18 mouse cellular contexts compared by ENCODE assay signal in the genomic region with DNA sequence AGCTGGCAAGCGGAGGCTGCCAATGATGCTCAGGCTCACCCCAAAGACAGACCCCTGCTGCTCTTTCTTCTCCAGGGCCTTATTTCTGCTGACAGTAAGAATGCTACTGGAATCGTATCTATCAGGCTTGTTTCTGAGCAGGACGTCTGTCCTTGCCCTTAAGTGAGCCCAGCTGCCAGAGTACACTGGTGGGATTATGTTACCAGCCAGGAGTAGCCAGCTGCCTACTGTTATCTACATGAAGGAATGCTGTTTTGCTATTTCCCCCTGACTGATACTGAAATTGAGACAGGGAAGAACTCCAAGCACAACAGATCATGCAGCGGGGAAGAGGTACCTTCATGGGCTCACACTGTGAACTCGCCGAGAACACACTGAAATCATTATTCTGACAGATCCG.
DNase-seq lines count a peak whose midpoint lies in the region; ATAC-seq and TF ChIP-seq lines count a peak whose summit lies in the region.
"Had no signal": no experiment of that assay in that cellular context is flagged by ENCODE, and none has a peak within 500 bp of the region (broad histone marks: within the 10 kb centered on the region; RNA-seq: fewer than 3 reads in every experiment).

No protein-coding gene starts in this region.

- no peak for TF ChIP-seq CTCF in lung, embryonic 14.5 days (IDR thresholded peaks at IDR 0.05; ENCODE audit: low read depth)
- no peak for TF ChIP-seq CTCF in lung, postnatal 0 days (IDR thresholded peaks at IDR 0.05)

- no peak overlapping the region for H3K4me3 ChIP-seq in heart, embryonic 12.5 days
- H3K4me3 ChIP-seq in lung, embryonic 14.5 days (ENCODE audit: low read depth, low read length), result no peak overlapping the region
- no peak overlapping the region for H3K4me3 ChIP-seq in lung, postnatal 0 days (ENCODE audit: low read depth, low read length)
- H3K4me3 ChIP-seq in embryonic facial prominence, embryonic 11.5 days (ENCODE audit: low read depth, low read length), result no peak overlapping the region
- H3K4me3 ChIP-seq: midbrain, embryonic 15.5 days had no signal

- H3K36me3 ChIP-seq in heart, embryonic 12.5 days, result no peaks in the 10 kb centered on the region
- no peaks in the 10 kb centered on the region for H3K36me3 ChIP-seq in lung, embryonic 14.5 days (ENCODE audit: insufficient read depth)
- H3K36me3 ChIP-seq in lung, postnatal 0 days (ENCODE audit: insufficient read depth, low read length), result no peaks in the 10 kb centered on the region
- no peaks in the 10 kb centered on the region for H3K36me3 ChIP-seq in embryonic facial prominence, embryonic 11.5 days (replicated peaks; ENCODE audit: control insufficient read depth, insufficient read depth, low read depth, low read length)
- H3K36me3 ChIP-seq: midbrain, embryonic 15.5 days had no signal

- no peak for DNase-seq in heart, postnatal 25 days (ENCODE audit: low spot score)
- DNase-seq in lung, embryonic 14.5 days, result peak; percentile 9
- no peak for DNase-seq in lung, postnatal 0 days (ENCODE audit: low spot score)
- DNase-seq in embryonic facial prominence, embryonic 11.5 days (ENCODE audit: low spot score), result peak; percentile 43
- peak; percentile 30 for DNase-seq in mesoderm, embryonic 11.5 days (ENCODE audit: low read depth, low spot score)
- no peak for DNase-seq in thymus, postnatal 14 days
- no peak for DNase-seq in adrenal gland, postnatal 14 days
- DNase-seq: adrenal gland, postnatal 25 days; cerebellum, postnatal 14 days; gastrocnemius, postnatal 25 days; kidney, adult 9 months; lung, postnatal 36 days; right cerebral cortex, postnatal 25 days; thymus, adult 18-20 months had no signal

- peaks cover 16% of the 10 kb centered on the region for H3K4me1 ChIP-seq in heart, embryonic 12.5 days (replicated peaks)
- no peaks in the 10 kb centered on the region for H3K4me1 ChIP-seq in lung, embryonic 14.5 days (ENCODE audit: insufficient read depth)
- no peaks in the 10 kb centered on the region for H3K4me1 ChIP-seq in lung, postnatal 0 days (ENCODE audit: insufficient read depth, low read depth, low read length)
- H3K4me1 ChIP-seq in embryonic facial prominence, embryonic 11.5 days (ENCODE audit: control insufficient read depth, insufficient read depth, low read length), result no peaks in the 10 kb centered on the region
- H3K4me1 ChIP-seq: midbrain, embryonic 15.5 days had no signal

- TF ChIP-seq EP300 in lung, postnatal 0 days (IDR thresholded peaks at IDR 0.05), result no peak

- H3K27ac ChIP-seq in heart, embryonic 12.5 days (ENCODE audit: poor library complexity, severe bottlenecking), result peak overlapping the region; percentile 73
- H3K27ac ChIP-seq in lung, embryonic 14.5 days (ENCODE audit: low read depth), result no peak overlapping the region
- no peak overlapping the region for H3K27ac ChIP-seq in lung, postnatal 0 days (ENCODE audit: low read length)
- H3K27ac ChIP-seq in embryonic facial prominence, embryonic 11.5 days (replicated peaks; ENCODE audit: low read depth, low read length), result no peak overlapping the region
- H3K27ac ChIP-seq: liver, embryonic 14.5 days; midbrain, embryonic 15.5 days had no signal

- no peak overlapping the region for H3K4me2 ChIP-seq in heart, embryonic 12.5 days
- H3K4me2 ChIP-seq in lung, embryonic 14.5 days, result no peak overlapping the region
- H3K4me2 ChIP-seq in lung, postnatal 0 days (replicated peaks; ENCODE audit: low read depth, low read length), result no peak overlapping the region
- no peak overlapping the region for H3K4me2 ChIP-seq in embryonic facial prominence, embryonic 11.5 days (ENCODE audit: low read depth, low read length)
- H3K4me2 ChIP-seq: midbrain, embryonic 15.5 days had no signal

- no peaks in the 10 kb centered on the region for H3K9me3 ChIP-seq in heart, embryonic 12.5 days (replicated peaks)
- no peaks in the 10 kb centered on the region for H3K9me3 ChIP-seq in lung, embryonic 14.5 days (ENCODE audit: low read depth, low read length)
- H3K9me3 ChIP-seq in lung, postnatal 0 days (ENCODE audit: low read length), result no peaks in the 10 kb centered on the region
- H3K9me3 ChIP-seq in embryonic facial prominence, embryonic 11.5 days (replicated peaks; ENCODE audit: control insufficient read depth, low read length), result no peaks in the 10 kb centered on the region
- H3K9me3 ChIP-seq: midbrain, embryonic 15.5 days had no signal

- ATAC-seq in heart, embryonic 12.5 days (ENCODE audit: insufficient number of reproducible peaks, low FRiP score), result peak; percentile 67; the same call in 1 of the 2 replicates
- no peak for ATAC-seq in lung, embryonic 14.5 days (ENCODE audit: insufficient read depth)
- ATAC-seq in lung, postnatal 0 days, result no peak
- no peak for ATAC-seq in embryonic facial prominence, embryonic 11.5 days (replicated peaks; ENCODE audit: insufficient number of reproducible peaks, low FRiP score, low TSS enrichment, low read depth)
- ATAC-seq: hindbrain, embryonic 16.5 days; midbrain, embryonic 15.5 days had no signal

- 24% methylated on average over 7 of the region's 7 CpGs for WGBS in heart, embryonic 12.5 days
- 63% methylated on average over 7 of the region's 7 CpGs for WGBS in lung, embryonic 14.5 days
- WGBS in lung, postnatal 0 days, result 71% methylated on average over 7 of the region's 7 CpGs
- 55% methylated on average over 7 of the region's 7 CpGs for WGBS in embryonic facial prominence, embryonic 11.5 days

- intact Hi-C loops in heart, postnatal 25 days (cut with DNase I), result no loop called here

- no peaks in the 10 kb centered on the region for H3K27me3 ChIP-seq in heart, embryonic 12.5 days (replicated peaks)
- H3K27me3 ChIP-seq in lung, embryonic 14.5 days (ENCODE audit: insufficient read depth, low read length), result no peaks in the 10 kb centered on the region
- no peaks in the 10 kb centered on the region for H3K27me3 ChIP-seq in lung, postnatal 0 days (replicated peaks; ENCODE audit: insufficient read depth, low read length)
- no peaks in the 10 kb centered on the region for H3K27me3 ChIP-seq in embryonic facial prominence, embryonic 11.5 days (ENCODE audit: control insufficient read depth, insufficient read depth, low read length)
- H3K27me3 ChIP-seq: midbrain, embryonic 15.5 days had no signal

- no peak overlapping the region for H3K9ac ChIP-seq in heart, embryonic 12.5 days
- H3K9ac ChIP-seq in lung, embryonic 14.5 days, result no peak overlapping the region
- no peak overlapping the region for H3K9ac ChIP-seq in lung, postnatal 0 days (replicated peaks; ENCODE audit: low read depth)
- no peak overlapping the region for H3K9ac ChIP-seq in embryonic facial prominence, embryonic 11.5 days (replicated peaks; ENCODE audit: low read length)
- H3K9ac ChIP-seq: liver, embryonic 14.5 days; midbrain, embryonic 15.5 days had no signal

Comparison
In these comparisons a context has a peak if more than half of its experiments do, and no peak if none do; other contexts are left out.
1. DNase-seq: peak in lung, embryonic 14.5 days (single experiment), embryonic facial prominence, embryonic 11.5 days (single experiment) and mesoderm, embryonic 11.5 days (single experiment); none in heart, postnatal 25 days (single experiment), lung, postnatal 0 days (single experiment), thymus, postnatal 14 days (single experiment) and adrenal gland, postnatal 14 days (single experiment).